Mouse (Mus musculus): ENCODE measurements at regions not wholly inside any gene's neighbourhood (a gene's known extent, or its start where the extent isn't known, plus 50 kb on each side); places are given as distances from the start of the nearest gene placed in this dataset.

GRCm38 (mm10) chr3:58138726-58139585 is 275.6 kb upstream of the Tsc22d2 start:
- in situ Hi-C loops (cut with MboI; ENCODE audit: low pct_unique_long_range_greater_than_20kb) = no loop called here
- DNase-seq (ENCODE audit: low read depth, low spot score) (no peak), ATAC-seq (peak; percentile 44)
- no peaks in the 10 kb centered on the region for H3K27me3 ChIP-seq
- ChIA-PET CTCF (interaction anchor here (0.9 to 16.0 kb wide), 9 partner anchors 9 to 350 kb away, joined by 3 to 286 read pairs (median 3); no protein-coding TSS in a partner anchor), POLR2A (interaction anchor here (0.6 to 1.5 kb wide), 3 partner anchors 12 to 194 kb away, joined by 3 to 5 read pairs (median 4); no protein-coding TSS in a partner anchor)
- TF ChIP-seq CTCF (IDR thresholded peaks at IDR 0.05) = peak; percentile 94

GRCm38 (mm10) chr3:58146108-58146507 is 268.4 kb upstream of the Tsc22d2 start:
- DNase-seq (ENCODE audit: low read depth, low spot score) = no peak
- POLR2A ChIA-PET = interaction anchor here (0.6 kb wide), 1 partner anchor 400 kb away, joined by 3 read pairs; no protein-coding TSS in a partner anchor

GRCm38 (mm10) chr3:58146762-58147161 is 267.8 kb upstream of the Tsc22d2 start:
- ATAC-seq (no peak), DNase-seq (ENCODE audit: low read depth, low spot score) (no peak)
- no peaks in the 10 kb centered on the region for H3K27me3 ChIP-seq
- ChIA-PET CTCF (interaction anchor here (1.4 to 22.2 kb wide), 4 partner anchors 11 to 159 kb away, joined by 3 to 286 read pairs (median 25); no protein-coding TSS in a partner anchor), POLR2A (no interaction called here)
- in situ Hi-C loops (cut with MboI; ENCODE audit: low pct_unique_long_range_greater_than_20kb) = no loop called here
- no peak for TF ChIP-seq CTCF (IDR thresholded peaks at IDR 0.05)

More at GRCm38 (mm10) chr3:58146108-58146507, 268.4 kb upstream of the Tsc22d2 start:
- H3K27me3 ChIP-seq = no peaks in the 10 kb centered on the region
- no peak for ATAC-seq
- in situ Hi-C loops (cut with MboI; ENCODE audit: low pct_unique_long_range_greater_than_20kb) = no loop called here
- TF ChIP-seq CTCF (IDR thresholded peaks at IDR 0.05) = no peak
- CTCF ChIA-PET = interaction anchor here (1.4 to 22.2 kb wide), 4 partner anchors 8 to 18 kb away, joined by 3 to 286 read pairs (median 26); no protein-coding TSS in a partner anchor

GRCm38 (mm10) chr3:58153141-58153540 is 261.4 kb upstream of the Tsc22d2 start:
- no peak for DNase-seq (ENCODE audit: low read depth, low spot score)
- no peaks in the 10 kb centered on the region for H3K27me3 ChIP-seq
- in situ Hi-C loops (cut with MboI; ENCODE audit: low pct_unique_long_range_greater_than_20kb) = no loop called here
- ATAC-seq = peak; percentile 7
- POLR2A ChIA-PET = interaction anchor here (0.9 kb wide), 1 partner anchor 306 kb away, joined by 3 read pairs; no protein-coding TSS in a partner anchor
- CTCF ChIA-PET = interaction anchor here (0.8 to 22.2 kb wide), 4 partner anchors 10 to 53 kb away, joined by 3 to 286 read pairs (median 7); no protein-coding TSS in a partner anchor
- TF ChIP-seq CTCF (IDR thresholded peaks at IDR 0.05) = no peak

GRCm38 (mm10) chr3:58153874-58154756 is 260.4 kb upstream of the Tsc22d2 start:
- H3K27me3 ChIP-seq = no peaks in the 10 kb centered on the region
- CTCF ChIA-PET = interaction anchor here (0.5 to 22.2 kb wide), 10 partner anchors 8 to 335 kb away, joined by 3 to 286 read pairs (median 3); no protein-coding TSS in a partner anchor
- POLR2A ChIA-PET = no interaction called here
- ATAC-seq = peak; percentile 92
- peak; percentile 91 for DNase-seq (ENCODE audit: low read depth, low spot score)
- peak; percentile 63 for TF ChIP-seq CTCF (IDR thresholded peaks at IDR 0.05)
- in situ Hi-C loops (cut with MboI; ENCODE audit: low pct_unique_long_range_greater_than_20kb) = no loop called here

- no peaks in the 10 kb centered on the region for H3K27me3 ChIP-seq
- ChIA-PET CTCF (interaction anchor here (0.6 to 22.2 kb wide), 38 partner anchors 9 to 858 kb away, joined by 3 to 286 read pairs (median 4); partner anchors contain the start of gene Tm4sf1), POLR2A (no interaction called here)
- peak; percentile 94 for TF ChIP-seq CTCF (IDR thresholded peaks at IDR 0.05)
- DNase-seq (ENCODE audit: low read depth, low spot score) = no peak
- ATAC-seq = no peak
- in situ Hi-C loops (cut with MboI; ENCODE audit: low pct_unique_long_range_greater_than_20kb) = no loop called here
These were observed 255.1 kb upstream of the Tsc22d2 start for GRCm38 (mm10) chr3:58159384-58159783.

GRCm38 (mm10) chr3:58162238-58162637 is 252.3 kb upstream of the Tsc22d2 start:
- no peak for DNase-seq (ENCODE audit: low read depth, low spot score)
- POLR2A ChIA-PET = interaction anchor here (0.6 kb wide), 1 partner anchor 135 kb away, joined by 5 read pairs; no protein-coding TSS in a partner anchor
- in situ Hi-C loops (cut with MboI; ENCODE audit: low pct_unique_long_range_greater_than_20kb) = loop anchor here (5.0 kb wide), 3 partner anchors 140 to 330 kb away; partner anchors contain the start of gene Tsc22d2
- TF ChIP-seq CTCF (IDR thresholded peaks at IDR 0.05) = no peak
- ATAC-seq = no peak
- CTCF ChIA-PET = interaction anchor here (0.8 to 22.2 kb wide), 5 partner anchors 18 to 326 kb away, joined by 3 to 286 read pairs (median 7); no protein-coding TSS in a partner anchor
- no peaks in the 10 kb centered on the region for H3K27me3 ChIP-seq

GRCm38 (mm10) chr3:58163806-58164205 is 250.7 kb upstream of the Tsc22d2 start:
- peak; percentile 75 for DNase-seq (ENCODE audit: low read depth, low spot score)
- POLR2A ChIA-PET = interaction anchor here (1.5 to 3.5 kb wide), 2 partner anchors 252 to 255 kb away, joined by 3 to 15 read pairs; partner anchors contain the start of gene Tsc22d2
- peak; percentile 70 for ATAC-seq
- H3K27me3 ChIP-seq = no peaks in the 10 kb centered on the region
- CTCF ChIA-PET = interaction anchor here (0.7 to 1.9 kb wide), 16 partner anchors 10 to 497 kb away, joined by 3 to 10 read pairs (median 4); no protein-coding TSS in a partner anchor
- in situ Hi-C loops (cut with MboI; ENCODE audit: low pct_unique_long_range_greater_than_20kb) = loop anchor here (5.0 kb wide), 3 partner anchors 138 to 328 kb away; partner anchors contain the start of gene Tsc22d2
- peak; percentile 97 for TF ChIP-seq CTCF (IDR thresholded peaks at IDR 0.05)

GRCm38 (mm10) chr3:58166628-58167027 is 247.9 kb upstream of the Tsc22d2 start:
- no peak for TF ChIP-seq CTCF (IDR thresholded peaks at IDR 0.05)
- no peaks in the 10 kb centered on the region for H3K27me3 ChIP-seq
- ChIA-PET POLR2A (interaction anchor here (3.5 kb wide), 1 partner anchor 249 kb away, joined by 15 read pairs; the partner anchor contains the start of gene Tsc22d2), CTCF (interaction anchor here (1.0 to 1.7 kb wide), 5 partner anchors 10 to 324 kb away, joined by 3 to 5 read pairs (median 5); partner anchors contain the start of gene Tsc22d2)
- in situ Hi-C loops (cut with MboI; ENCODE audit: low pct_unique_long_range_greater_than_20kb) = no loop called here
- no peak for DNase-seq (ENCODE audit: low read depth, low spot score)
- no peak for ATAC-seq
